Mouse (Mus musculus) liver, adult 2 months (tissue): ENCODE results near the gene Rhox11. TPM values are rescaled to one million over a fixed set of nuclear protein-coding genes. Genes with fewer than 3 reads are reported as not detected.
A peak's percentile ranks its signal among the peaks of the same experiment; 100 is the strongest.
"Not testable (repeated sequence)": the region's sequence is repeated elsewhere in the genome, so short reads cannot be mapped to it uniquely, and the experiment has no call there.

Experiments
- DNase-seq: peaks from one replicate; pipeline ENCODE4 v3.0.0-alpha.2; 2011; ENCODE audit warnings: low read depth, low spot score; ENCODE audit errors: extremely low read depth
- H3K27ac ChIP-seq: fragments of 200-500 bp; replicated peaks from 2 replicates; pipeline ENCODE4 v1.5.1; 2012; ENCODE audit warnings: low read depth, mild to moderate bottlenecking, control low read depth, inconsistent platforms, low read length; ENCODE audit not compliant: insufficient read depth
- H3K27me3 ChIP-seq: fragments of 200-500 bp; 2 replicates; pipeline ENCODE4 v1.6.1; 2012; ENCODE audit warnings: mild to moderate bottlenecking, moderate library complexity, low read length, inconsistent platforms; ENCODE audit not compliant: control insufficient read depth, insufficient read depth
- H3K36me3 ChIP-seq: fragments of 200-500 bp; 2 replicates; pipeline ENCODE4 v1.6.1; 2012; ENCODE audit warnings: low read length, inconsistent platforms; ENCODE audit not compliant: control insufficient read depth, insufficient read depth
- H3K4me1 ChIP-seq: fragments of 200-500 bp; 2 replicates; pipeline ENCODE4 v1.6.1; 2011; ENCODE audit warnings: low read length; ENCODE audit not compliant: control insufficient read depth, insufficient read depth
- H3K4me3 ChIP-seq: fragments of 200-500 bp; 2 replicates; pipeline ENCODE4 v1.5.1; 2011; ENCODE audit warnings: low read depth, mild to moderate bottlenecking, control low read depth, low read length, moderate library complexity; ENCODE audit not compliant: insufficient read depth
- H3K79me2 ChIP-seq: fragments of 200-500 bp; 2 replicates; pipeline ENCODE4 v1.6.1; 2012; ENCODE audit warnings: inconsistent platforms, mild to moderate bottlenecking, low read length, moderate library complexity; ENCODE audit not compliant: control insufficient read depth, insufficient read depth
- H3K9ac ChIP-seq: fragments of 200-500 bp; 2 replicates; pipeline ENCODE4 v1.6.1; 2012; ENCODE audit warnings: low read depth, mild to moderate bottlenecking, control low read depth, inconsistent platforms, low read length
- CTCF ChIP-seq: fragments of 200-500 bp; IDR thresholded peaks from 2 replicates; pipeline ENCODE4 v1.5.1; 2011; ENCODE audit warnings: low read depth, low read length, control low read depth
- POLR2A ChIP-seq: fragments of 200-500 bp; IDR thresholded peaks from 2 replicates; pipeline ENCODE4 v1.6.1; 2011; ENCODE audit warnings: low read length, control low read depth; ENCODE audit not compliant: insufficient read depth; ENCODE audit errors: extremely low read depth
- WGBS: fragments of 180-500 bp; shearing (Covaris S2); methylation state at CpG from one replicate; pipeline ENCODE4 v1.1.7; 2018; 5-methylcytosine and 5-hydroxymethylcytosine counted together
- polyA plus RNA-seq: library from polyadenylated mRNA; depleted of rRNA; stranded (reverse); fragments of >200 nt; gene quantifications from 2 replicates; pipeline ENCODE4 v1.2.3, GENCODE M21; 2012; rRNA removed
- total RNA-seq: library from RNA; depleted of rRNA; stranded (reverse); fragments of >200 nt; gene quantifications from 2 replicates; pipeline ENCODE4 v1.2.3, GENCODE M21; 2014; rRNA removed

The Rhox11 gene
- total and polyA plus RNA-seq, 2 experiments, result not detected

DNA sequence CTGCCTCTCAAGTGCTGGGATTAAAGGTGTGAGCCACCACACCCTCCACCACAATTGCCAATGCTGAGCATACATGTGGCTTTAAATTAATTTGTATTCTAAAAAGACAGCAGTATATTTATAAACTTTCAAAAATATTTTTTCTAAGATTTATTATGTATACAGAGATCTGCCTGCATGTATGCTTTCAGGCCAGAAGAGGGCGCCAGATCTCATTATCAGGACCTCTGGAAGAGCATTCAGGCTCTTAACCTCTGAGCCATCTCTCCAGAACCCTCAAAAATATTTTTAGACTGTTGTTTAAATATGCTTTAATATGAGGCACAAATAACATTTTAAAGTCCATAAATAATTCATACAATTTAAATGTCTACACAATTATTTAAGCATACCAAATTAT lies 23.4 kb downstream of the Rhox11 start:
- TF ChIP-seq CTCF (peak; percentile 29; the same call in 1 of the 2 replicates), POLR2A (no peak)
- Histone ChIP-seq H3K4me3 (no peak overlapping the region), H3K9ac (no peak overlapping the region), H3K79me2 (no peaks in the 10 kb centered on the region), H3K27me3 (no peaks in the 10 kb centered on the region), H3K27ac (no peak overlapping the region), H3K4me1 (no peaks in the 10 kb centered on the region), H3K36me3 (no peaks in the 10 kb centered on the region)
- WGBS, result 5% methylated on average over 1 of the region's 1 CpGs
- peak; percentile 7 for DNase-seq

GRCm38 (mm10) chrX:38043014-38043413 lies 41.9 kb downstream of the Rhox11 start, which contains the start of gene Btg1-ps2:
Btg1-ps2 (minus strand) TSS chrX:38043114.
- H3K36me3 ChIP-seq, H3K27me3 ChIP-seq, DNase-seq, H3K9ac ChIP-seq, H3K27ac ChIP-seq, H3K4me1 ChIP-seq, H3K79me2 ChIP-seq, H3K4me3 ChIP-seq: not testable (repeated sequence)

- Histone ChIP-seq H3K4me1 (no peaks in the 10 kb centered on the region), H3K79me2 (no peaks in the 10 kb centered on the region), H3K27me3 (no peaks in the 10 kb centered on the region), H3K4me3 (no peak overlapping the region), H3K27ac (no peak overlapping the region), H3K36me3 (no peaks in the 10 kb centered on the region), H3K9ac (no peak overlapping the region)
- no peak for TF ChIP-seq POLR2A
- no peak for TF ChIP-seq CTCF
- no peak for DNase-seq
- 88% methylated on average over 5 of the region's 5 CpGs for WGBS
Measured at GRCm38 (mm10) chrX:38039666-38040065, 45.3 kb downstream of the Rhox11 start.

- Histone ChIP-seq H3K79me2 (no peaks in the 10 kb centered on the region), H3K4me1 (no peaks in the 10 kb centered on the region), H3K36me3 (no peaks in the 10 kb centered on the region), H3K27ac (no peak overlapping the region), H3K4me3 (no peak overlapping the region), H3K27me3 (no peaks in the 10 kb centered on the region), H3K9ac (no peak overlapping the region)
- no peak for DNase-seq
- no peak for TF ChIP-seq POLR2A
- 67% methylated on average over 2 of the region's 2 CpGs for WGBS
Measured at GRCm38 (mm10) chrX:38033841-38034240, 51.1 kb downstream of the Rhox11 start.

Other genes with a start within 250 kb of the Rhox11 start
- gene Rhox8, start 206.2 kb downstream of the Rhox11 start, total RNA-seq, result not detected in 2 replicates
- not detected in 2 replicates for gene Rhox8, start 206.2 kb downstream of the Rhox11 start, polyA plus RNA-seq
- gene Rhox7b, start 187.9 kb downstream of the Rhox11 start, total RNA-seq, result not detected in 2 replicates
- not detected in 2 replicates for gene Rhox7b, start 187.9 kb downstream of the Rhox11 start, polyA plus RNA-seq
- not detected in 2 replicates for gene Rhox9, start 183.4 kb downstream of the Rhox11 start, total RNA-seq
- gene Rhox9, start 183.4 kb downstream of the Rhox11 start, polyA plus RNA-seq, result not detected in 2 replicates
- gene Btg1-ps1, start 66.3 kb downstream of the Rhox11 start, total RNA-seq, result not detected in 2 replicates
- not detected in 2 replicates for gene Btg1-ps1, start 66.3 kb downstream of the Rhox11 start, polyA plus RNA-seq
- gene Btg1-ps2, start 42.0 kb downstream of the Rhox11 start, total RNA-seq, result not detected in 2 replicates
- gene Btg1-ps2, start 42.0 kb downstream of the Rhox11 start, polyA plus RNA-seq, result not detected in 2 replicates
- not detected in 2 replicates for gene Rhox10, start 18.7 kb downstream of the Rhox11 start, total RNA-seq
- not detected in 2 replicates for gene Rhox10, start 18.7 kb downstream of the Rhox11 start, polyA plus RNA-seq
- not detected in 2 replicates for gene Rhox12, start 25.8 kb upstream of the Rhox11 start, total RNA-seq
- gene Rhox12, start 25.8 kb upstream of the Rhox11 start, polyA plus RNA-seq, result not detected in 2 replicates
- gene Rhox13, start 36.1 kb upstream of the Rhox11 start, total RNA-seq, result not detected in 2 replicates
- gene Rhox13, start 36.1 kb upstream of the Rhox11 start, polyA plus RNA-seq, result not detected in 2 replicates
- gene Zbtb33, start 104.7 kb upstream of the Rhox11 start, total RNA-seq, result 15.8 and 17.6 TPM in 2 replicates
- gene Zbtb33, start 104.7 kb upstream of the Rhox11 start, polyA plus RNA-seq, result 2.4 and 2.8 TPM in 2 replicates
- under 0.01 and 0.20 TPM in 2 replicates for gene Tmem255a, start 167.3 kb upstream of the Rhox11 start, total RNA-seq
- gene Tmem255a, start 167.3 kb upstream of the Rhox11 start, polyA plus RNA-seq, result not detected in 2 replicates
- not detected in 2 replicates for gene Atp1b4, start 231.0 kb upstream of the Rhox11 start, total RNA-seq
- not detected in 2 replicates for gene Atp1b4, start 231.0 kb upstream of the Rhox11 start, polyA plus RNA-seq